ENCODE assay signal across 8 mouse cellular contexts in the genomic region with DNA sequence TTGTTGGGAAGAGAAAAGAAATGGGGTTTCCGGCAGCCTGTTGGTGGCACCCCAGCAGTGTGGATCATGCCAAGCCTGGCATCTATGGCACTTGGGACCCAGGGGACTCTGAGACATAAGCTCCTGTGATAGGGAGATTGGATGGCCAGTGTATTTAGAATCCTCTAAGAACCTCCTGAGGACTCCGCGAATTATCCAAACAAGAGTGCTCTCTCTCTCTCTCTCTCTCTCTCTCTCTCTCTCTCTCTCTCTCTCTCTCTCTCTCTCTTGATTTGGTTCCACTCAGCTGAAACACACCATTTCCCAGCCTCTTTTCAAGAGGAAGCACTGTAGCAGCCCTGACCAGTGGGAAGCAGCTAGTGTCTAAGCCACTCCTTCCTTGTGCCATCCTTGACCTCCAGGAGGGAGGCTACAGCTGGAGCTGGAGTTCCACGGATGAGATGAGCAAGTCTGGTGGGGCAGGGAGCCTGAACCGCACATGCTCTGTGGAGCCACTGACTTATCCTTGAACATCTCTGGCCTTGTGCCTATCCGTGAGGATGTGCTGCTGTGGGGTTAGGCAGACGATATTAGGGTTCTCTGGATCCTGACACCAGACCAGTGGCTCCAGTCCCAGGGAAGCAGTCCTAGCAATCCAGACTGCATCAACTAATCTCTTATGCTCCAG.
A peak's percentile ranks its signal among the peaks of the same experiment; 100 is the strongest.
DNase-seq lines count a peak whose midpoint lies in the region; ATAC-seq and TF ChIP-seq lines count a peak whose summit lies in the region.

No protein-coding gene starts in this region.

- peak overlapping the region; percentile 31 for H3K4me2 ChIP-seq in embryonic facial prominence, embryonic 12.5 days (replicated peaks)
- no peak overlapping the region; the same call in 1 of the 2 replicates for H3K4me2 ChIP-seq in hindbrain, postnatal 0 days (ENCODE audit: low read depth, low read length)
- H3K4me2 ChIP-seq in midbrain, embryonic 13.5 days (replicated peaks): 0 out of 2 replicates have a peak overlapping the region, but pooled peaks have one; percentile 21

- WGBS in embryonic facial prominence, embryonic 12.5 days: 36% methylated on average over 7 of the region's 7 CpGs
- 32% methylated on average over 7 of the region's 7 CpGs for WGBS in hindbrain, postnatal 0 days
- WGBS in midbrain, embryonic 13.5 days: 51% methylated on average over 7 of the region's 7 CpGs

- H3K9me3 ChIP-seq in embryonic facial prominence, embryonic 12.5 days: no peaks in the 10 kb centered on the region
- no peaks in the 10 kb centered on the region for H3K9me3 ChIP-seq in hindbrain, postnatal 0 days (ENCODE audit: low read length)
- no peaks in the 10 kb centered on the region for H3K9me3 ChIP-seq in midbrain, embryonic 13.5 days

- peak overlapping the region; percentile 95 for H3K27ac ChIP-seq in embryonic facial prominence, embryonic 12.5 days
- peak overlapping the region; percentile 78 for H3K27ac ChIP-seq in hindbrain, postnatal 0 days
- H3K27ac ChIP-seq in midbrain, embryonic 13.5 days: peak overlapping the region; percentile 77

- DNase-seq in adrenal gland, adult (ENCODE audit: inconsistent age in 2 of 2, low spot score in 1 of 2): peak; percentile 82 to 86
- no peak for DNase-seq in adrenal gland, postnatal 4 days (ENCODE audit: low spot score in 2 of 2)
- DNase-seq in 3134 (ENCODE audit: extremely low read depth, insufficient read length, low spot score): peak; percentile 64
- peak; percentile 55 for DNase-seq in hindbrain, postnatal 0 days (ENCODE audit: low spot score)
- DNase-seq in right cerebral cortex, postnatal 36 days (ENCODE audit: low spot score in 2 of 2): no peak
- DNase-seq in left cerebral cortex, adult 9 months (ENCODE audit: low spot score in 2 of 2): no peak

- H3K4me1 ChIP-seq in embryonic facial prominence, embryonic 12.5 days: peaks cover 59% of the 10 kb centered on the region
- peaks cover 23% of the 10 kb centered on the region for H3K4me1 ChIP-seq in hindbrain, postnatal 0 days (ENCODE audit: insufficient read depth, low read length)
- peaks cover 61% of the 10 kb centered on the region for H3K4me1 ChIP-seq in midbrain, embryonic 13.5 days (replicated peaks)

- no peaks in the 10 kb centered on the region for H3K36me3 ChIP-seq in embryonic facial prominence, embryonic 12.5 days
- no peaks in the 10 kb centered on the region for H3K36me3 ChIP-seq in hindbrain, postnatal 0 days (ENCODE audit: insufficient read depth, low read length)
- H3K36me3 ChIP-seq in midbrain, embryonic 13.5 days: no peaks in the 10 kb centered on the region

- no peak for ATAC-seq in embryonic facial prominence, embryonic 12.5 days (ENCODE audit: insufficient number of reproducible peaks, insufficient read depth, low FRiP score, low TSS enrichment)
- ATAC-seq in hindbrain, postnatal 0 days: peak; percentile 34
- ATAC-seq in midbrain, embryonic 13.5 days: peak; percentile 46

- no peak overlapping the region for H3K4me3 ChIP-seq in embryonic facial prominence, embryonic 12.5 days
- H3K4me3 ChIP-seq in hindbrain, postnatal 0 days (ENCODE audit: low read length): no peak overlapping the region
- H3K4me3 ChIP-seq in midbrain, embryonic 13.5 days (replicated peaks): no peak overlapping the region

- peak; percentile 37 for TF ChIP-seq CTCF in hindbrain, postnatal 0 days (IDR thresholded peaks at IDR 0.05; ENCODE audit: low read depth)

- H3K9ac ChIP-seq in embryonic facial prominence, embryonic 12.5 days: no peak overlapping the region
- no peak overlapping the region for H3K9ac ChIP-seq in hindbrain, postnatal 0 days (replicated peaks; ENCODE audit: low read length)
- H3K9ac ChIP-seq in midbrain, embryonic 13.5 days (replicated peaks): 0 out of 2 replicates have a peak overlapping the region, but pooled peaks have one; percentile 29

- H3K27me3 ChIP-seq in embryonic facial prominence, embryonic 12.5 days: no peaks in the 10 kb centered on the region
- H3K27me3 ChIP-seq in hindbrain, postnatal 0 days (ENCODE audit: insufficient read depth, low read length): no peaks in the 10 kb centered on the region
- no peaks in the 10 kb centered on the region for H3K27me3 ChIP-seq in midbrain, embryonic 13.5 days

Comparison
In these comparisons a context has a peak if more than half of its experiments do, and no peak if none do; other contexts are left out.
1. DNase-seq: peak in adrenal gland, adult (2 of 2), 3134 (single experiment) and hindbrain, postnatal 0 days (single experiment); none in adrenal gland, postnatal 4 days (0 of 2), right cerebral cortex, postnatal 36 days (0 of 2) and left cerebral cortex, adult 9 months (0 of 2).
2. Peak in every context shown above with its lines, with median percentiles within 50 percentile points of each other: H3K27ac ChIP-seq.